Mouse (Mus musculus) liver, embryonic 18 days (tissue): ENCODE results near the gene Ski. TPM values are rescaled to one million over a fixed set of nuclear protein-coding genes. Genes with fewer than 3 reads are reported as not detected.

Experiments
- polyA plus RNA-seq: library from polyadenylated mRNA; depleted of rRNA; stranded (reverse); fragments of >200 nt; gene quantifications from 2 replicates; pipeline ENCODE4 v1.2.3, GENCODE M21; 2012; rRNA removed

Gene Ski
- polyA plus RNA-seq = 5.6 and 7.3 TPM in 2 replicates

GRCm38 (mm10) chr4:155222552-155222840 lies at the start of gene Ski:
TSS of gene Ski (minus strand) at chr4:155222592.

GRCm38 (mm10) chr4:155249648-155250351 lies 27.4 kb upstream of the Ski start, which contains the start of gene Faap20:
TSS of gene Faap20 (plus strand) at chr4:155249802.

Other genes starting within 250 kb of the Ski start
- gene Plch2, start 165.8 kb downstream of the Ski start, polyA plus RNA-seq = 0.06 and 0.07 TPM in 2 replicates
- gene Pex10, start 155.6 kb downstream of the Ski start, polyA plus RNA-seq = 8.0 and 8.6 TPM in 2 replicates
- gene Rer1, start 136.2 kb downstream of the Ski start, polyA plus RNA-seq = 66.9 and 67.5 TPM in 2 replicates
- 2.4 and 2.6 TPM in 2 replicates for gene Morn1, start 136.0 kb downstream of the Ski start, polyA plus RNA-seq
- 16.1 and 16.8 TPM in 2 replicates for gene Faap20, start 27.2 kb upstream of the Ski start, polyA plus RNA-seq
- gene Prkcz, start 138.8 kb upstream of the Ski start, polyA plus RNA-seq = 2.0 and 2.5 TPM in 2 replicates
- 0.01 TPM in 1 of 2 replicates, not detected in the other for gene Gabrd, start 175.5 kb upstream of the Ski start, polyA plus RNA-seq
- gene Cfap74, start 186.6 kb upstream of the Ski start, polyA plus RNA-seq = 0.08 and 0.09 TPM in 2 replicates
- 0.38 and 0.43 TPM in 2 replicates for gene Tmem52, start 246.5 kb upstream of the Ski start, polyA plus RNA-seq